Mouse (Mus musculus) olfactory bulb, adult 2 months (tissue): Measurements from ENCODE around the gene Sass6.

Experiments
- CTCF ChIP-seq: fragments of 200-500 bp; IDR thresholded peaks from 2 replicates; pipeline ENCODE4 v1.5.1; 2012; ENCODE audit warnings: low read depth, mild to moderate bottlenecking, low read length, moderate library complexity; ENCODE audit not compliant: insufficient read depth
- POLR2A ChIP-seq: fragments of 200-500 bp; IDR thresholded peaks from 2 replicates; pipeline ENCODE4 v1.6.1; 2012; ENCODE audit warnings: mild to moderate bottlenecking, low read depth, low read length, moderate library complexity; ENCODE audit not compliant: insufficient read depth

- TF ChIP-seq POLR2A, result no peak
- no peak for TF ChIP-seq CTCF
These were observed 51.6 kb downstream of the Sass6 start for GRCm38 (mm10) chr3:116646387-116646786.
